Mouse (Mus musculus) forebrain, embryonic 12.5 days (tissue): ENCODE results near the gene Kcnk3. TPM values are rescaled to one million over a fixed set of nuclear protein-coding genes. Genes with fewer than 3 reads are reported as not detected.

Experiments used
- ATAC-seq: fragments of 200-750 bp; cut with Nextera tagmentation; 2 replicates; pipeline ENCODE4 v1.8.0; 2017; ENCODE audit warnings: moderate TSS enrichment; ENCODE audit not compliant: low FRiP score
- H3K27ac ChIP-seq: fragments of 300-500 bp; sonication (generic); 2 replicates; pipeline ENCODE4 v1.5.1; 2016; ENCODE audit warnings: mild to moderate bottlenecking
- H3K27me3 ChIP-seq: fragments of 300-500 bp; sonication (generic); 2 replicates; pipeline ENCODE4 v1.6.1; 2016; ENCODE audit warnings: mild to moderate bottlenecking
- H3K36me3 ChIP-seq: fragments of 300-500 bp; sonication (generic); replicated peaks from 2 replicates; pipeline ENCODE4 v1.6.1; 2016; ENCODE audit warnings: mild to moderate bottlenecking
- H3K4me1 ChIP-seq: fragments of 300-500 bp; sonication (generic); 2 replicates; pipeline ENCODE4 v1.6.1; 2016
- H3K4me2 ChIP-seq: fragments of 300-500 bp; sonication (generic); 2 replicates; pipeline ENCODE4 v1.6.1; 2016; ENCODE audit warnings: mild to moderate bottlenecking, moderate library complexity
- H3K4me3 ChIP-seq: fragments of 300-500 bp; sonication (generic); replicated peaks from 2 replicates; pipeline ENCODE4 v1.5.1; 2016; ENCODE audit warnings: mild to moderate bottlenecking
- H3K9ac ChIP-seq: fragments of 300-500 bp; sonication (generic); 2 replicates; pipeline ENCODE4 v1.6.1; 2016; ENCODE audit warnings: mild to moderate bottlenecking
- H3K9me3 ChIP-seq: fragments of 300-500 bp; sonication (generic); 2 replicates; pipeline ENCODE4 v1.6.1; 2016
- WGBS: fragments of 180-500 bp; shearing (Covaris S2); methylation state at CpG from one replicate; pipeline ENCODE4 v1.1.7; 2016; 5-methylcytosine and 5-hydroxymethylcytosine counted together
- polyA plus RNA-seq: library from polyadenylated mRNA; unstranded; fragments of >200 nt; fragmentation: Nextera tagmentation; extraction: Ambion mirVana; gene quantifications from 2 replicates; pipeline ENCODE4 v1.2.1, GENCODE M21; 2016

Gene Kcnk3
- polyA plus RNA-seq, 1 experiment from 2014 or later, result 0.54 TPM

DNA sequence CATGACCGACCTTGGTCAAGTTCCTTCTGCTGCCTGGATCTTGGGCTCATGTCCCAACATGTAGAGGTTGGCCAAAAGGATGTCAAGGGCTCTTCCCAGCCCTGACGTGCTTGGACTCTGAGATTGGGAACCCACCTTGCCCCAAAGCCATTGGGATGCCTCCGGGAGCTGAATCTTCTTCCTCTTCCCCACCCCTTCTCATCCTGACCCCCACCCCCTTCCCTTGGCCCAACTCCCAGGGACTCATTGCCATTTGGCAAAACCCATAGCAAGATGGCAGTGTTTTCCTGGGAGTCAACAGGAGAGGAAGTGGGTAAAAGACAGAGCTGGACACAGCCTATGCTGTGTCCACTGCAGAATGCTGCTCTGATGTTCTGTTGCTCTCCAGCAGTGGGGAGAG lies 1.6 kb downstream of the Kcnk3 start:
- Histone ChIP-seq H3K27ac (no peak overlapping the region), H3K36me3 (no peaks in the 10 kb centered on the region), H3K4me2 (no peak overlapping the region), H3K9ac (no peak overlapping the region), H3K4me1 (peaks cover 21% of the 10 kb centered on the region), H3K4me3 (no peak overlapping the region), H3K27me3 (peaks cover 59% of the 10 kb centered on the region), H3K9me3 (no peaks in the 10 kb centered on the region)
- 87% methylated on average over 3 of the region's 3 CpGs for WGBS
- no peak for ATAC-seq

DNA sequence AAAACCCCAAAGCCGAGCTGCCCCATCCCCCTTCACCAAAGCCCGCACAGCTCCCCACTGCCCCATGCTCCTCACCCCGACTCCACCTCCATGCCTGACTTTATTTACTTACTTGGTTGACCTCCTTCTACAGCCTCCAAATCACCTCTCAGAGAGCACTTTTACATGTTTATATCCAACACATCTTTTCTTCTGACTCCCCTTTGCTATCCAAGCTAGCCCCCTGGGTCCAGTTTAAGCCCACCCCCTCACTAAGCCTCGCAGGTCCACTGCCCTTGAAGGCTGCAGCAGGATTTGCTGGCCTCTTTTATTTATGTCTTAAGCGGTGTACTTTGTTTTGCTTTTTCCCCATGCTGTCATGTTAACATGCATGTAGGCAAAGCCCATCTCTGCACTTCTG lies 2.3 kb downstream of the Kcnk3 start:
- Histone ChIP-seq H3K4me2 (no peak overlapping the region), H3K9ac (no peak overlapping the region), H3K4me3 (no peak overlapping the region), H3K4me1 (peaks cover 27% of the 10 kb centered on the region), H3K9me3 (no peaks in the 10 kb centered on the region), H3K27me3 (peaks cover 59% of the 10 kb centered on the region), H3K36me3 (no peaks in the 10 kb centered on the region), H3K27ac (no peak overlapping the region)
- 79% methylated on average over 5 of the region's 5 CpGs for WGBS
- no peak for ATAC-seq

DNA sequence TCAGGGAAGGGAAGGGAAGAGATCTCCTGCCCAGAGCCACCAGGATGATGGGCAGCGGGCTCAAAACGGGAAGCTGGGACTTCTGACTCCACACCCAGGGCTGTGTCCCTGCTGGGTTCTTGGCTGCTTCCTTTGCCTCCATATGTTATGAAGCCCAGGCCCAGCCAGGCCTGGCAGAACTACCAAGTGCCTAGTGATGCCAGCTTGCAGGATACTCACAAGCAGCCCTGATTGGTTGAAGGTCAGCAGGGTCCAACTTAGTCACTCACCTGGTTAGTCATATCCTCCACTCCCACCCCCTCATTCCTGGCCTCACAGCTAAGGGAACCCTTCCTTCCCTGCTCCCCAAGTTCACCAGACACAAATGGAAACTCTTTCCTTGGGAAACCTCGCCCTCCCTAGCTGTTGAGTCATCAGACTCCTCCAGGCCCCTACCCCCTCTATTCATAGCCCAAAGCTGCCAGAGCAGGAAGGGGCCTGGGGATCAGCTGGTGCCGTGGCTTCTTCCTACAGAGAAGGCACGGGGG lies 3.3 kb downstream of the Kcnk3 start:
- H3K27me3 ChIP-seq, result peaks cover 53% of the 10 kb centered on the region
- no peak overlapping the region for H3K4me3 ChIP-seq
- no peak for ATAC-seq
- H3K4me2 ChIP-seq, result no peak overlapping the region
- H3K27ac ChIP-seq, result no peak overlapping the region
- no peaks in the 10 kb centered on the region for H3K9me3 ChIP-seq
- peaks cover 29% of the 10 kb centered on the region for H3K4me1 ChIP-seq
- no peak overlapping the region for H3K9ac ChIP-seq
- no peaks in the 10 kb centered on the region for H3K36me3 ChIP-seq
- WGBS, result 55% methylated on average over 5 of the region's 5 CpGs

DNA sequence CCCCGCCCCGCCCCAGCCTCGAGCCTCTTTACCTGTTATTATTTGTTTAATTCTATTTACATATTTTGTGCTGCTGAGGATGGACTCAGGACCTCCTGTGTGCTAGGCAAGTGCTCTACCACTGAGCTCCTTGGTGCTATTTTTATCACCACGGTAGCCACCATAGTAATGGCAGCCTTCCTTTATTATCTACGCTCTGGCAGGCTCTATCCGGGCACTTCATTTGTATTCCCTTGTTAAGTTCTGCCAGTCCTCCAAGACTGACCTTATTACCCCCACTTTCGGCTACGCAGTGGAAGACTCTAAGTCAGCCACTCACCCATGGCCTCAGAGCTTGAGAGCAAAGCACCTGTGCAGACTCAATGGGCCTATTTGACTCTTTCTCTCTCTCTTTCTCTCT lies 3.8 kb downstream of the Kcnk3 start:
- H3K9ac ChIP-seq, result no peak overlapping the region
- H3K36me3 ChIP-seq, result no peaks in the 10 kb centered on the region
- no peak overlapping the region for H3K4me3 ChIP-seq
- ATAC-seq, result no peak
- H3K9me3 ChIP-seq, result no peaks in the 10 kb centered on the region
- peaks cover 29% of the 10 kb centered on the region for H3K4me1 ChIP-seq
- H3K4me2 ChIP-seq, result no peak overlapping the region
- 81% methylated on average over 8 of the region's 8 CpGs for WGBS
- no peak overlapping the region for H3K27ac ChIP-seq
- H3K27me3 ChIP-seq, result peaks cover 47% of the 10 kb centered on the region

DNA sequence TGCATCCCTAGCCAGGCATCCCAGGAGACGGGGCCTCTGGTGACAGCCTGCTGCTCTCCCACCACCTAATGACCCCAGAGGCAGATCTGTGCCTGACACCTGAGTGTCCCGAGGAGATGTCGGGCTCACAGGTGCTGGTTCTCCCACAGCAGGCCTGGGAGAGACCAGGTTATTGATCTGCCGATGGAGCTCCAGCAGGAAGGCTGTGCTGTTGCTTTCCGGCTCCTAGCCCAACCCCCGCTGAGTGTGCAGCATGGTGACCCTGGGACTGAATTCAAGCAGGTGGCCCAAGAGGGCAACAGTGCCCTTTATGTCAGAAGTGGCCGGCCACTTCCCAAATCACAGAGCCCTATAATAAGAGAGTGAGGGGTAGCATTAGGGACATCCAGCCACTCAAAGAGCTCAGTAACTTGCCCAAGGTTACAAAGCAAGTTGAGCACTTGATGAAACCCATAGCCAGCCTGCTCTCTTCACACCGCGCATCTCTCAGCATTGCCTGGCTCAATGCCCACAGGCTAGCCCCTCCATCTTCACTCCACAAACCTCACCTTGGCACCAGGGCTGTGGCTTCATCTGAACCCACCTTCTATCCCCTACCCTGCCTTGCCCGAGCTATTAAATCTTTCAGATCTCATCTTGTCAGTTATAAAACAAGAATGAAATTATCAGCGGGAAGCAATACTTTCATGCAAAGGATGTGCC lies 4.5 kb downstream of the Kcnk3 start:
- H3K4me1 ChIP-seq, result peaks cover 29% of the 10 kb centered on the region
- H3K36me3 ChIP-seq, result no peaks in the 10 kb centered on the region
- no peak overlapping the region for H3K4me2 ChIP-seq
- no peak for ATAC-seq
- peaks cover 41% of the 10 kb centered on the region for H3K27me3 ChIP-seq
- H3K9ac ChIP-seq, result no peak overlapping the region
- WGBS, result 84% methylated on average over 11 of the region's 11 CpGs
- H3K4me3 ChIP-seq, result no peak overlapping the region
- no peak overlapping the region for H3K27ac ChIP-seq
- no peaks in the 10 kb centered on the region for H3K9me3 ChIP-seq

DNA sequence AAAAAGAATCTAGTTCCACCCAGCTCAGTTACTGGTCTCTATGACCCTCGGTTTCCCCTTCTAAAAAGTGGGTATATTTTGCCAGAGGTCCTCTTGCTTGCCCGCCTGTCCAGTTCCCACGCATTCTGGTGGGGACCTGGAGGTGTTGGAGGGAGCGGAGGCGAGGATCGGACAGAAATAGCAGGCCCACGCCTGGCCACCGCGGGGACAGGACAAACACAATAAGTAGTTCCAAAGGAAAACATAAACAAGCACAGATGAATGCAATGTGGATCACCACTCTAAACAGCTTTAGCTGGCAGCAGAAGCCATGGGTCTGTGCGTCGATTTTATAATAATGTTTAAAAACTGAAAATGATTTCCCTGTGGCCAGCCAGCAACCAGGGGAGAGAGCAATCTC lies 5.4 kb downstream of the Kcnk3 start:
- H3K36me3 ChIP-seq, result no peaks in the 10 kb centered on the region
- 82% methylated on average over 11 of the region's 11 CpGs for WGBS
- H3K4me2 ChIP-seq, result no peak overlapping the region
- H3K4me3 ChIP-seq, result no peak overlapping the region
- H3K4me1 ChIP-seq, result peaks cover 27% of the 10 kb centered on the region
- H3K27me3 ChIP-seq, result peaks cover 32% of the 10 kb centered on the region
- H3K9ac ChIP-seq, result no peak overlapping the region
- no peak for ATAC-seq
- H3K27ac ChIP-seq, result no peak overlapping the region
- no peaks in the 10 kb centered on the region for H3K9me3 ChIP-seq

DNA sequence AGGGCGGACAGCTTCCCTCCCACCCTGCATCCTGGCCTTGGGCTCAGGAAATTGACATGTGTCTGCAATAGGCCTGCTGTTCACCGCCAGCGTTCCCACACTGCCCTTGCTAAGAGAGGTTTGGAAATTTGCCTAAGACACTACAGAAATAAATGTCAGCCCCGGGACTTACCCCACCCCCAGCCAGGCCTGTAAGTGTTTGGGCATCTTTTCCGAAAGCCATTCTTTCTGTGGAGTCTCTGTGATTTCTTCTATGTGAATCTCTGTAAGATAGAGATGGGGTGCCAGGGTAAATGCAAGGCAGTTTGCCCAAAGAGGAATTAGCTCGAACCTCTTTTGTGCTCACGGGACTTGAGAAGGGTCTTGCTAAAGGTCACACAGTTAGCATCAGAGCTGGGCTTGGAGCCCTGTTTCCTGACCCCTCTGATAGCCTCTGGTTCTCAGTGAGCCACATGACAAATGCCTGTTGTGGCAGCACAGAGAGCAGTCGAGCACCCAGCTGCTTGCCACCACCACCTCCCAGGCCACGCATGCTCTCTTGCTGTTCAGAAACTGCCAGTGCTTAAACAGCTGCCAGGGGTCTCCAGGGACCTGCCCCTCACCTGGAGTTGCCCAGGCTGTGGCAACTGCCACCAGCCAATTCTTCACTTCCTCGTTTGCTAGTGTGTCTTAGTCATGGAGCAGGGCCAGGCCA lies 6.0 kb downstream of the Kcnk3 start:
- no peak overlapping the region for H3K9ac ChIP-seq
- WGBS, result 52% methylated on average over 10 of the region's 10 CpGs
- no peak for ATAC-seq
- no peak overlapping the region for H3K4me2 ChIP-seq
- H3K27ac ChIP-seq, result no peak overlapping the region
- peaks cover 26% of the 10 kb centered on the region for H3K27me3 ChIP-seq
- peaks cover 21% of the 10 kb centered on the region for H3K4me1 ChIP-seq
- no peaks in the 10 kb centered on the region for H3K36me3 ChIP-seq
- no peak overlapping the region for H3K4me3 ChIP-seq
- H3K9me3 ChIP-seq, result no peaks in the 10 kb centered on the region

DNA sequence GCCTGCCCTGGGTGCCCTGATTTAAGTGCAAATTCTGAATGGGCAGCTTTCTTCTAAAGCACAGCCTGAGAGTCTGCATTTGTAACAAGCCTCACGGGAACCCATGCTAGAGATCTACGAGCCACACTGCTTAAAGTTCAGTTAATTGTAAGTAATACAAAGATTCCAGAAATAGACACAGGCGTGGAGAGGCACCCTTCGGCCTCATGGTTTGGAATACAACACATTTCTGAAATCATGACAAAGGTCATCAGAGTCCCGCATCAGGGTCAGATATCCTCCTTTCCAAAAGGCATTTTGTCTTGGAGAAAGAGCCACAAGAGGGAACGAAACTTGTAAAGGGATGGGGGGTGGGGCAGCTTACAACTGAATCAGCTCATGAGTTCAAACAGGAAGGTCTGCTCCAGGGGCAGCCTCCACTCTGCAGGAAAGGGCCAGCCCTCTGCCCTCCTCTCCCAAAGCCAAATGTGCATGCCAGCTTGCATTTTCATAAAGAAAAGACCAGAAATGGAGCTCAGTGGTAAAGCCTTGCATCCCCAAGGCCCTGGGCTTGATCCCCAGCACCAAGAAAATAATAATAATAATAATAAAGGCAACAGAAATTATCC lies 7.1 kb downstream of the Kcnk3 start:
- Histone ChIP-seq H3K9me3 (no peaks in the 10 kb centered on the region), H3K9ac (no peak overlapping the region), H3K27me3 (peaks cover 15% of the 10 kb centered on the region), H3K36me3 (no peaks in the 10 kb centered on the region), H3K4me3 (no peak overlapping the region), H3K4me1 (peaks cover 20% of the 10 kb centered on the region; the same call in 1 of the 2 replicates), H3K4me2 (no peak overlapping the region), H3K27ac (no peak overlapping the region)
- ATAC-seq, result no peak
- 33% methylated on average over 6 of the region's 6 CpGs for WGBS

DNA sequence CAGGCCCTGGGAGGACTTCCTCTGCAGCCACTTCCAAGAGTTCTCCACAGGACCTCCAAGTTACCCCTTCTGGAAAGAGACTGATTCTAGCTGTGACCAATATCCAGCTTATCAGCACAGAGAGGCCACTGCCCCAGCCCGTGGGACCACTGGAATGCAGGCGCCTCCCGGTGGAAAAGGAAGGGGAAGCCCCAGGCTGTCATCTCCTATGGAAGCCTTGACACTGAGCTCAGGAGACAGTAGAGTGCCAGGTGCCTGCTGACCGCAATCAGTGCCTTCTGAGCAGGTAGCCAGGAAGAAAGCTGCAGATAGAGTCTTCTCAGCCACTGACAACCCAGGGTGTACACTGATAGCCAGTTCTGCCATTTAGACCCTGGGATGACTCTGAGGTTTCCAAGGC lies 13.4 kb downstream of the Kcnk3 start:
- H3K27ac ChIP-seq, result no peak overlapping the region
- WGBS, result 34% methylated on average over 4 of the region's 4 CpGs
- H3K4me2 ChIP-seq, result no peak overlapping the region
- no peak overlapping the region for H3K9ac ChIP-seq
- H3K4me3 ChIP-seq, result no peak overlapping the region
- no peaks in the 10 kb centered on the region for H3K27me3 ChIP-seq
- ATAC-seq, result no peak
- no peaks in the 10 kb centered on the region for H3K36me3 ChIP-seq
- no peaks in the 10 kb centered on the region for H3K9me3 ChIP-seq
- no peaks in the 10 kb centered on the region for H3K4me1 ChIP-seq

DNA sequence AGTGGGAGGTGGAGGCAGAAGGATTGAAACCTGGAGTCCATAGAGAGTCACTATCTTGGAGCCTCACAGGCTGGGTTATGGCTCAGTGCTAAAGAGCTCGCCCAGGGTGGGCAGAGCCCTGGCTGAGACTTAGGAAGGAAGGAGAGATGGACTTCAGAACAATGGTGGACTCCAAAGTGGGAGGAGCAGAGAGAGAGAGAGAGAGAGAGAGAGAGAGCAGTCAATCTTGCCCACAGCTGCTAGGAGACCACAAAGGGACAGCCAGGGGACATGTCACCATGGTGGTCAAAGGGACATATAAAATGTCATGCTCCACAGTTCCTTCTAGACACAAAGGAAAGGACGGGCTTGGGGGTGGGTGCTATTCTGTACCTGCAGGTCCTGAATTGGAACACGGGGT lies 15.3 kb downstream of the Kcnk3 start:
- Histone ChIP-seq H3K27me3 (no peaks in the 10 kb centered on the region), H3K27ac (no peak overlapping the region), H3K9ac (no peak overlapping the region), H3K36me3 (no peaks in the 10 kb centered on the region), H3K4me1 (no peaks in the 10 kb centered on the region), H3K4me2 (no peak overlapping the region), H3K9me3 (no peaks in the 10 kb centered on the region), H3K4me3 (no peak overlapping the region)
- no peak for ATAC-seq
- 65% methylated on average over 3 of the region's 3 CpGs for WGBS

DNA sequence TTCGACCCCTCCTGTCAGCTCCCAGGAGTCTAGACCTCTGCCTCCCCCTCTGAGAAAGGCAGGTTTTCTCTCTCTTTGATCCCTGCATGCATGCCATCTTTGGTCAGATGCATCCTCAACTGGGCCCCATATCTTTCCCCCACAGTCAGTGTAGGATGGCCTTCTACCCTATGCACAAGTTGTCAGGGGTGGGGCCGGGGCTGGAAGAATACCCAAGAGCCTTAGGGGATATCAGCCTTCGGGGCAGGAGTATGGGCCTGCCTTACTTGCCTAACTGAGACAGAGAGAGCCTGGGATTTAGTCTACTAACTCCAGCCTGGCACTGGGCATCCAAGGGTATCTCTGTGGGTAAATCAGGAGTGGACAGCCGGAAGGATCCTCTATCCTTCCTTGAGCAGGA lies 16.0 kb downstream of the Kcnk3 start:
- no peaks in the 10 kb centered on the region for H3K36me3 ChIP-seq
- ATAC-seq, result no peak
- 78% methylated on average over 4 of the region's 4 CpGs for whole genome bisulfite sequencing
- no peak overlapping the region for H3K27ac ChIP-seq
- no peak overlapping the region for H3K4me3 ChIP-seq
- H3K27me3 ChIP-seq, result no peaks in the 10 kb centered on the region
- H3K4me1 ChIP-seq, result no peaks in the 10 kb centered on the region
- H3K9me3 ChIP-seq, result no peaks in the 10 kb centered on the region
- H3K4me2 ChIP-seq, result no peak overlapping the region
- no peak overlapping the region for H3K9ac ChIP-seq

DNA sequence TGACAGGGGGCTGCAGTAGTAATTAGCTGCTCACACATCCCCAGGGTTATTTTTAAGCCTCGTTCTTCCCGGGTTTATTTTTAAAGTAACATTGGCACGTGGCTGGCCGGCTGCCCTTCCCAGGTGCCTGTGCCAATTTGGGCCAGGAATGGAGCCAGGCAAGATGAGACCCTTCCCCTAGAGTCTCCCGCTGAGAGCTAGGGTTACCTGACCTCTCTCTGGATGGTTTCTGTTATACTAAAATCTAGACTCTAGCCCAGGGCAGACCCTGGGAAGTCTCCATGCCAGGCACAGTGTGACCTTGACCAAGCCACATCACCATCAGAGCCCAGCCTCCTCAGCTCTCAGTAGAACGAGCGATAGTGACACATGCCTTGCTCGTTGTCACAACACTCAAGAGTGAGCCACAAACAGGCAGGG lies 16.8 kb downstream of the Kcnk3 start:
- no peaks in the 10 kb centered on the region for H3K36me3 ChIP-seq
- H3K4me2 ChIP-seq, result no peak overlapping the region
- ATAC-seq, result no peak
- H3K9me3 ChIP-seq, result no peaks in the 10 kb centered on the region
- no peaks in the 10 kb centered on the region for H3K27me3 ChIP-seq
- H3K9ac ChIP-seq, result no peak overlapping the region
- no peak overlapping the region for H3K27ac ChIP-seq
- WGBS, result 78% methylated on average over 8 of the region's 8 CpGs
- H3K4me1 ChIP-seq, result no peaks in the 10 kb centered on the region
- H3K4me3 ChIP-seq, result no peak overlapping the region
